Mouse (Mus musculus): ENCODE results near the gene Dclk1. TPM values are rescaled to one million over a fixed set of nuclear protein-coding genes. Genes with fewer than 3 reads are reported as not detected.

Dclk1 gene
- polyA plus RNA-seq, 1 experiment from 2014 or later: 9.5 TPM

GRCm38 (mm10) chr3:55277829-55278228 is 35.7 kb downstream of the Dclk1 start:
- H3K4me3 ChIP-seq (ENCODE audit: control insufficient read depth in 1 of 2, insufficient read depth in 1 of 2, low read depth in 1 of 2, low read length in 2 of 2): no peak overlapping the region
- ATAC-seq (ENCODE audit: insufficient number of reproducible peaks, insufficient read depth, low FRiP score, low read depth): no peak
- peaks cover under 1 to 4% of the 10 kb centered on the region in 2 experiments; a peak in 1 of 4 replicates for H3K4me1 ChIP-seq (ENCODE audit: control insufficient read depth in 2 of 2, insufficient read depth in 2 of 2, low read length in 2 of 2)
- no peaks in the 10 kb centered on the region for H3K36me3 ChIP-seq (ENCODE audit: control insufficient read depth, insufficient read depth, low read length)
- H3K27ac ChIP-seq (replicated peaks in 1 of 2; ENCODE audit: control insufficient read depth in 1 of 2, insufficient read depth in 1 of 2, low read depth in 2 of 2, low read length in 2 of 2): no peak overlapping the region
- H3K27me3 ChIP-seq (ENCODE audit: control insufficient read depth, insufficient read depth, low read length): no peaks in the 10 kb centered on the region
- H3K9me3 ChIP-seq (ENCODE audit: control insufficient read depth, low read length): no peaks in the 10 kb centered on the region
- H3K4me2 ChIP-seq (ENCODE audit: low read length): no peak overlapping the region
- 52% methylated on average over 1 of the region's 1 CpGs for WGBS
- no peak overlapping the region for H3K9ac ChIP-seq (ENCODE audit: low read length)

- no peaks in the 10 kb centered on the region for H3K36me3 ChIP-seq (ENCODE audit: control insufficient read depth, insufficient read depth, low read length)
- no peak for ATAC-seq (ENCODE audit: insufficient number of reproducible peaks, insufficient read depth, low FRiP score, low read depth)
- H3K4me1 ChIP-seq (ENCODE audit: control insufficient read depth in 2 of 2, insufficient read depth in 2 of 2, low read length in 2 of 2): peaks cover 2 to 11% of the 10 kb centered on the region in 2 experiments; a peak in 2 of 4 replicates
- no peaks in the 10 kb centered on the region for H3K27me3 ChIP-seq (ENCODE audit: control insufficient read depth, insufficient read depth, low read length)
- H3K4me3 ChIP-seq (ENCODE audit: control insufficient read depth in 1 of 2, insufficient read depth in 1 of 2, low read depth in 1 of 2, low read length in 2 of 2): no peak overlapping the region
- H3K9ac ChIP-seq (ENCODE audit: low read length): no peak overlapping the region
- no peak overlapping the region for H3K27ac ChIP-seq (replicated peaks in 1 of 2; ENCODE audit: control insufficient read depth in 1 of 2, insufficient read depth in 1 of 2, low read depth in 2 of 2, low read length in 2 of 2)
- H3K9me3 ChIP-seq (ENCODE audit: control insufficient read depth, low read length): no peaks in the 10 kb centered on the region
- H3K4me2 ChIP-seq (ENCODE audit: low read length): no peak overlapping the region
- WGBS: 78% methylated on average over 4 of the region's 4 CpGs
Observed at GRCm38 (mm10) chr3:55279923-55280322, 37.8 kb downstream of the Dclk1 start.

GRCm38 (mm10) chr3:55280471-55280870 is 38.3 kb downstream of the Dclk1 start:
- Histone ChIP-seq H3K27ac (replicated peaks in 1 of 2; ENCODE audit: control insufficient read depth in 1 of 2, insufficient read depth in 1 of 2, low read depth in 2 of 2, low read length in 2 of 2) (no peak overlapping the region), H3K9me3 (ENCODE audit: control insufficient read depth, low read length) (no peaks in the 10 kb centered on the region), H3K27me3 (ENCODE audit: control insufficient read depth, insufficient read depth, low read length) (no peaks in the 10 kb centered on the region), H3K4me3 (ENCODE audit: control insufficient read depth in 1 of 2, insufficient read depth in 1 of 2, low read depth in 1 of 2, low read length in 2 of 2) (no peak overlapping the region), H3K4me2 (ENCODE audit: low read length) (no peak overlapping the region), H3K9ac (ENCODE audit: low read length) (no peak overlapping the region), H3K4me1 (ENCODE audit: control insufficient read depth in 2 of 2, insufficient read depth in 2 of 2, low read length in 2 of 2) (peaks cover 2 to 16% of the 10 kb centered on the region in 2 experiments; a peak in 2 of 4 replicates), H3K36me3 (ENCODE audit: control insufficient read depth, insufficient read depth, low read length) (no peaks in the 10 kb centered on the region)
- no peak for ATAC-seq (ENCODE audit: insufficient number of reproducible peaks, insufficient read depth, low FRiP score, low read depth)

- H3K36me3 ChIP-seq (ENCODE audit: control insufficient read depth, insufficient read depth, low read length): no peaks in the 10 kb centered on the region
- no peak for ATAC-seq (ENCODE audit: insufficient number of reproducible peaks, insufficient read depth, low FRiP score, low read depth)
- H3K4me3 ChIP-seq (ENCODE audit: control insufficient read depth in 1 of 2, insufficient read depth in 1 of 2, low read depth in 1 of 2, low read length in 2 of 2): no peak overlapping the region
- H3K27ac ChIP-seq (replicated peaks in 1 of 2; ENCODE audit: control insufficient read depth in 1 of 2, insufficient read depth in 1 of 2, low read depth in 2 of 2, low read length in 2 of 2): no peak overlapping the region
- 49% methylated on average over 3 of the region's 3 CpGs for WGBS
- no peaks in the 10 kb centered on the region for H3K9me3 ChIP-seq (ENCODE audit: control insufficient read depth, low read length)
- no peaks in the 10 kb centered on the region for H3K27me3 ChIP-seq (ENCODE audit: control insufficient read depth, insufficient read depth, low read length)
- no peak overlapping the region for H3K9ac ChIP-seq (ENCODE audit: low read length)
- peaks cover 2 to 16% of the 10 kb centered on the region in 2 experiments; a peak in 2 of 4 replicates for H3K4me1 ChIP-seq (ENCODE audit: control insufficient read depth in 2 of 2, insufficient read depth in 2 of 2, low read length in 2 of 2)
- no peak overlapping the region for H3K4me2 ChIP-seq (ENCODE audit: low read length)
Observed at GRCm38 (mm10) chr3:55284215-55284614, 42.1 kb downstream of the Dclk1 start.

GRCm38 (mm10) chr3:55288726-55289125 is 46.6 kb downstream of the Dclk1 start:
- Histone ChIP-seq H3K27ac (replicated peaks in 1 of 2; ENCODE audit: control insufficient read depth in 1 of 2, insufficient read depth in 1 of 2, low read depth in 2 of 2, low read length in 2 of 2) (no peak overlapping the region), H3K9ac (ENCODE audit: low read length) (no peak overlapping the region), H3K36me3 (ENCODE audit: control insufficient read depth, insufficient read depth, low read length) (no peaks in the 10 kb centered on the region), H3K4me1 (ENCODE audit: control insufficient read depth in 2 of 2, insufficient read depth in 2 of 2, low read length in 2 of 2) (peaks cover 2 to 16% of the 10 kb centered on the region in 2 experiments; a peak in 2 of 4 replicates), H3K9me3 (ENCODE audit: control insufficient read depth, low read length) (no peaks in the 10 kb centered on the region), H3K4me2 (ENCODE audit: low read length) (no peak overlapping the region), H3K27me3 (ENCODE audit: control insufficient read depth, insufficient read depth, low read length) (no peaks in the 10 kb centered on the region), H3K4me3 (ENCODE audit: control insufficient read depth in 1 of 2, insufficient read depth in 1 of 2, low read depth in 1 of 2, low read length in 2 of 2) (no peak overlapping the region)
- ATAC-seq (ENCODE audit: insufficient number of reproducible peaks, insufficient read depth, low FRiP score, low read depth): no peak
- 84% methylated on average over 4 of the region's 4 CpGs for WGBS

- Histone ChIP-seq H3K9me3 (ENCODE audit: control insufficient read depth, low read length) (no peaks in the 10 kb centered on the region), H3K27me3 (ENCODE audit: control insufficient read depth, insufficient read depth, low read length) (no peaks in the 10 kb centered on the region), H3K4me3 (ENCODE audit: control insufficient read depth in 1 of 2, insufficient read depth in 1 of 2, low read depth in 1 of 2, low read length in 2 of 2) (no peak overlapping the region), H3K27ac (replicated peaks in 1 of 2; ENCODE audit: control insufficient read depth in 1 of 2, insufficient read depth in 1 of 2, low read depth in 2 of 2, low read length in 2 of 2) (no peak overlapping the region), H3K4me1 (ENCODE audit: control insufficient read depth in 2 of 2, insufficient read depth in 2 of 2, low read length in 2 of 2) (no peaks in the 10 kb centered on the region), H3K4me2 (ENCODE audit: low read length) (no peak overlapping the region), H3K36me3 (ENCODE audit: control insufficient read depth, insufficient read depth, low read length) (no peaks in the 10 kb centered on the region), H3K9ac (ENCODE audit: low read length) (no peak overlapping the region)
- WGBS: 80% methylated on average over 4 of the region's 4 CpGs
- ATAC-seq (ENCODE audit: insufficient number of reproducible peaks, insufficient read depth, low FRiP score, low read depth): no peak
Observed at GRCm38 (mm10) chr3:55291964-55292363, 49.8 kb downstream of the Dclk1 start.

- no peak overlapping the region for H3K4me2 ChIP-seq (ENCODE audit: low read length)
- 74% methylated on average over 10 of the region's 10 CpGs for WGBS
- no peaks in the 10 kb centered on the region for H3K27me3 ChIP-seq (ENCODE audit: control insufficient read depth, insufficient read depth, low read length)
- H3K27ac ChIP-seq (replicated peaks in 1 of 2; ENCODE audit: control insufficient read depth in 1 of 2, insufficient read depth in 1 of 2, low read depth in 2 of 2, low read length in 2 of 2): no peak overlapping the region
- no peak for ATAC-seq (ENCODE audit: insufficient number of reproducible peaks, insufficient read depth, low FRiP score, low read depth)
- no peaks in the 10 kb centered on the region for H3K9me3 ChIP-seq (ENCODE audit: control insufficient read depth, low read length)
- no peak overlapping the region for H3K4me3 ChIP-seq (ENCODE audit: control insufficient read depth in 1 of 2, insufficient read depth in 1 of 2, low read depth in 1 of 2, low read length in 2 of 2)
- no peaks in the 10 kb centered on the region for H3K36me3 ChIP-seq (ENCODE audit: control insufficient read depth, insufficient read depth, low read length)
- H3K9ac ChIP-seq (ENCODE audit: low read length): no peak overlapping the region
- no peaks in the 10 kb centered on the region for H3K4me1 ChIP-seq (ENCODE audit: control insufficient read depth in 2 of 2, insufficient read depth in 2 of 2, low read length in 2 of 2)
Observed at GRCm38 (mm10) chr3:55292783-55293430, 50.7 kb downstream of the Dclk1 start.

GRCm38 (mm10) chr3:55305653-55306052 is 63.5 kb downstream of the Dclk1 start:
- Histone ChIP-seq H3K36me3 (ENCODE audit: control insufficient read depth, insufficient read depth, low read length) (no peaks in the 10 kb centered on the region), H3K9me3 (ENCODE audit: control insufficient read depth, low read length) (no peaks in the 10 kb centered on the region), H3K4me2 (ENCODE audit: low read length) (no peak overlapping the region), H3K27me3 (ENCODE audit: control insufficient read depth, insufficient read depth, low read length) (no peaks in the 10 kb centered on the region), H3K4me3 (ENCODE audit: control insufficient read depth in 1 of 2, insufficient read depth in 1 of 2, low read depth in 1 of 2, low read length in 2 of 2) (no peak overlapping the region), H3K27ac (replicated peaks in 1 of 2; ENCODE audit: control insufficient read depth in 1 of 2, insufficient read depth in 1 of 2, low read depth in 2 of 2, low read length in 2 of 2) (no peak overlapping the region), H3K4me1 (ENCODE audit: control insufficient read depth in 2 of 2, insufficient read depth in 2 of 2, low read length in 2 of 2) (peaks cover 0 to 2% of the 10 kb centered on the region in 2 experiments; a peak in 1 of 4 replicates), H3K9ac (ENCODE audit: low read length) (no peak overlapping the region)
- no peak for ATAC-seq (ENCODE audit: insufficient number of reproducible peaks, insufficient read depth, low FRiP score, low read depth)
